Mouse (Mus musculus) CD8-positive naive resting alpha-beta T cell, adult 2 months (primary cell): ENCODE measurements around the gene Slc8a2.

ENCODE experiments used
- DNase-seq, 2 experiments: peaks; one replicate each; pipeline ENCODE4 v3.0.0; 2022; ENCODE audit warnings: low read depth in 2 of 2, low spot score in 2 of 2

Gene Slc8a2

GRCm38 (mm10) chr7:16161302-16161701 is 31.7 kb downstream of the Slc8a2 start:
- DNase-seq = no peak

- no peak for DNase-seq
Measured at GRCm38 (mm10) chr7:16162036-16162435, 32.4 kb downstream of the Slc8a2 start.

GRCm38 (mm10) chr7:16172141-16172581 is 42.5 kb downstream of the Slc8a2 start:
- DNase-seq = no peak

- DNase-seq = no peak
Measured at GRCm38 (mm10) chr7:16172586-16173140, 43.0 kb downstream of the Slc8a2 start.

GRCm38 (mm10) chr7:16173146-16173545 is 43.5 kb downstream of the Slc8a2 start:
- no peak for DNase-seq

- peak; percentile 38 to 55 for DNase-seq
Measured at GRCm38 (mm10) chr7:16174597-16175541, 45.2 kb downstream of the Slc8a2 start, which contains the start of gene Meis3. Gene Meis3 (plus strand): TSS chr7:16175090.

GRCm38 (mm10) chr7:16175542-16175931 is 45.9 kb downstream of the Slc8a2 start:
- no peak for DNase-seq

- DNase-seq = no peak
Measured at GRCm38 (mm10) chr7:16178114-16178513, 48.5 kb downstream of the Slc8a2 start.

- DNase-seq = no peak
Measured at GRCm38 (mm10) chr7:16183663-16184062, 54.0 kb downstream of the Slc8a2 start.

- DNase-seq = no peak
Measured at GRCm38 (mm10) chr7:16187494-16187893, 57.9 kb downstream of the Slc8a2 start.

- peak; percentile 67 to 80 for DNase-seq
Measured at GRCm38 (mm10) chr7:16192315-16192714, 62.7 kb downstream of the Slc8a2 start.

GRCm38 (mm10) chr7:16193702-16194101 is 64.1 kb downstream of the Slc8a2 start:
- DNase-seq = no peak

- DNase-seq = no peak
Measured at GRCm38 (mm10) chr7:16196616-16197015, 67.0 kb downstream of the Slc8a2 start.

- peak; percentile 15 to 27 for DNase-seq
Measured at GRCm38 (mm10) chr7:16197166-16197565, 67.5 kb downstream of the Slc8a2 start.

GRCm38 (mm10) chr7:16198540-16198939 is 68.9 kb downstream of the Slc8a2 start:
- DNase-seq = no peak

- DNase-seq = peak; percentile 18 to 32
Measured at GRCm38 (mm10) chr7:16201136-16201535, 71.5 kb downstream of the Slc8a2 start.

GRCm38 (mm10) chr7:16202756-16203504 is 73.3 kb downstream of the Slc8a2 start:
- no peak for DNase-seq

- DNase-seq = no peak
Measured at GRCm38 (mm10) chr7:16203505-16203903, 73.9 kb downstream of the Slc8a2 start.

GRCm38 (mm10) chr7:16204791-16205190 is 75.2 kb downstream of the Slc8a2 start:
- no peak for DNase-seq

- peak; percentile 18 to 36 for DNase-seq
Measured at GRCm38 (mm10) chr7:16207076-16207475, 77.5 kb downstream of the Slc8a2 start.

- DNase-seq = no peak
Measured at GRCm38 (mm10) chr7:16207496-16207895, 77.9 kb downstream of the Slc8a2 start.
